Mouse (Mus musculus) neural tube, postnatal 0 days (tissue): Measurements from ENCODE around the gene 1700014D04Rik. TPM values are rescaled to one million over a fixed set of nuclear protein-coding genes. Genes with fewer than 3 reads are reported as not detected.

Experiments used
- polyA plus RNA-seq: library from polyadenylated mRNA; unstranded; fragments of >200 nt; fragmentation: Nextera tagmentation; extraction: Ambion mirVana; gene quantifications from 2 replicates; pipeline ENCODE4 v1.2.1, GENCODE M21; 2015

Gene 1700014D04Rik
- 0.27 TPM in 1 of 2 replicates, not detected in the other for polyA plus RNA-seq

GRCm38 (mm10) chr13:59746711-59747110, at the start of gene 1700014D04Rik:
Gene 1700014D04Rik (minus strand): TSS chr13:59746752.

GRCm38 (mm10) chr13:59782145-59782544, 35.6 kb upstream of the 1700014D04Rik start, which contains the start of gene Gm49354:
Gene Gm49354 (minus strand): TSS chr13:59782245.

GRCm38 (mm10) chr13:59769296-59770163, 23.0 kb upstream of the 1700014D04Rik start, which contains the start of gene Isca1:
Gene Isca1 (minus strand): TSS chr13:59769810.

GRCm38 (mm10) chr13:59731652-59732051, 14.9 kb downstream of the 1700014D04Rik start, which contains the start of gene Spata31d1d:
Gene Spata31d1d (minus strand): TSS chr13:59731752.

GRCm38 (mm10) chr13:59711984-59712383, 34.6 kb downstream of the 1700014D04Rik start, which contains the start of gene Spata31d1b:
Gene Spata31d1b (plus strand): TSS chr13:59712284.

GRCm38 (mm10) chr13:59710230-59710629, 36.3 kb downstream of the 1700014D04Rik start, which contains the start of gene Spata31d1a:
Gene Spata31d1a (minus strand): TSS chr13:59710330.

GRCm38 (mm10) chr13:59694008-59694407, 52.5 kb downstream of the 1700014D04Rik start, which contains the start of gene 4921517D22Rik:
Gene 4921517D22Rik (minus strand): TSS chr13:59694108.

Other genes with a start within 250 kb of the 1700014D04Rik start
- 67.5 and 78.3 TPM in 2 replicates for gene Agtpbp1, start 161.5 kb downstream of the 1700014D04Rik start, polyA plus RNA-seq
- 92.7 and 95.0 TPM in 2 replicates for gene Naa35, start 161.5 kb downstream of the 1700014D04Rik start, polyA plus RNA-seq
- gene Golm1, start 70.9 kb downstream of the 1700014D04Rik start, polyA plus RNA-seq: 15.0 and 17.0 TPM in 2 replicates
- not detected in 2 replicates for gene 4921517D22Rik, start 52.6 kb downstream of the 1700014D04Rik start, polyA plus RNA-seq
- 0.04 and 0.08 TPM in 2 replicates for gene Spata31d1a, start 36.4 kb downstream of the 1700014D04Rik start, polyA plus RNA-seq
- gene Spata31d1b, start 34.5 kb downstream of the 1700014D04Rik start, polyA plus RNA-seq: not detected in 2 replicates
- gene Spata31d1d, start 15.0 kb downstream of the 1700014D04Rik start, polyA plus RNA-seq: 0.05 and 0.09 TPM in 2 replicates
- gene Isca1, start 23.1 kb upstream of the 1700014D04Rik start, polyA plus RNA-seq: 163 and 167 TPM in 2 replicates
- not detected in 2 replicates for gene Gm49354, start 35.5 kb upstream of the 1700014D04Rik start, polyA plus RNA-seq
- gene Tut7, start 76.4 kb upstream of the 1700014D04Rik start, polyA plus RNA-seq: 31.3 and 34.6 TPM in 2 replicates